Mouse (Mus musculus): ENCODE data around the gene 9530077C05Rik. TPM values are rescaled to one million over a fixed set of nuclear protein-coding genes. Genes with fewer than 3 reads are reported as not detected.

Gene 9530077C05Rik
- polyA plus RNA-seq, 1 experiment from 2014 or later = 2.0 TPM

DNA sequence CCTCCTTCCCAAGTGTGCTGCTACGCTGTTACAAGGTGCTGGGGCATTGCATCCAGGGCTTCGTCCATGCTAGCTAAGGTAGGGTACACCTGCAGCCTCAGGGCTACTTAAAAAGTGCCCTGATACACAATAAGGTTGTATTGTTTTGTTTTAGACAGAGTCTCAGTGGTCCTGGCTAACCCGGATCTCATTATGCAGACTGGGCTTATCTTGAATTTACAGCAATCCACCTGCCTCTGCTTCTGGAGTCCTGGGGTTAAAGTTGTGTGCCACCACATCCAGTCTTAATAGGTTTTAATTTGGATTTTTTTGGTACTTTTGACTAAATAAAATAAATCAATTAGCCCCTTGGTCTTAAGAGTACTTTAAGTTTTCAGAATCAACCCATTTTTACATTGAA is 8.6 kb downstream of the 9530077C05Rik start:
- Histone ChIP-seq H3K9me3 (replicated peaks) (no peaks in the 10 kb centered on the region), H3K27me3 (no peaks in the 10 kb centered on the region), H3K4me2 (no peak overlapping the region), H3K4me3 (replicated peaks) (no peak overlapping the region), H3K27ac (replicated peaks) (no peak overlapping the region), H3K4me1 (replicated peaks) (peaks cover 21% of the 10 kb centered on the region; the same call in 1 of the 2 replicates), H3K9ac (no peak overlapping the region), H3K36me3 (replicated peaks) (no peaks in the 10 kb centered on the region)
- ATAC-seq (ENCODE audit: insufficient read depth) = no peak
- WGBS (ENCODE audit: insufficient replicate concordance) = 58% methylated on average over 3 of the region's 3 CpGs

DNA sequence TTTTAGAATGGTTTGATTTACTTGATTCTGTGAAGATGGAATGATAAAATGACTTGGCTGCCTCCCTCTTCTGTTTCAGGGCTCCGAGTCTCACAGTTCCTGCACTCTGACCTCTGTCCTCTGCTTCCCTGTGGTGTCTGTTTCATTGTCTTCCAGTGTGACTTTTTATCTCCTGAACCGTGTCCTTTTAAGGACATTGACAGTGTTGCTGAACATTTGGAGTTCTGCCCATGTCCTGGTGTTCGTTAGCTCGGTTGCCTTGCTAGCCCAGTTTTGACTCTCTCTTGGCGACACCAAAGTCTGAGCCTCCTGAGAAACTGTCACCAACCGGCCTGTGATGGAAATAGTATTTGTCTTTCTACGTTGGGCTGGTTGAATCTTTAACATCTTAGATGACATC is 9.2 kb downstream of the 9530077C05Rik start:
- 60% methylated on average over 7 of the region's 7 CpGs for WGBS (ENCODE audit: insufficient replicate concordance)
- no peak overlapping the region for H3K4me2 ChIP-seq
- no peaks in the 10 kb centered on the region for H3K36me3 ChIP-seq (replicated peaks)
- H3K27me3 ChIP-seq = no peaks in the 10 kb centered on the region
- no peaks in the 10 kb centered on the region for H3K9me3 ChIP-seq (replicated peaks)
- no peak overlapping the region for H3K27ac ChIP-seq (replicated peaks)
- H3K9ac ChIP-seq = no peak overlapping the region
- no peak for ATAC-seq (ENCODE audit: insufficient read depth)
- H3K4me3 ChIP-seq (replicated peaks) = no peak overlapping the region
- H3K4me1 ChIP-seq (replicated peaks) = peaks cover 21% of the 10 kb centered on the region; the same call in 1 of the 2 replicates

DNA sequence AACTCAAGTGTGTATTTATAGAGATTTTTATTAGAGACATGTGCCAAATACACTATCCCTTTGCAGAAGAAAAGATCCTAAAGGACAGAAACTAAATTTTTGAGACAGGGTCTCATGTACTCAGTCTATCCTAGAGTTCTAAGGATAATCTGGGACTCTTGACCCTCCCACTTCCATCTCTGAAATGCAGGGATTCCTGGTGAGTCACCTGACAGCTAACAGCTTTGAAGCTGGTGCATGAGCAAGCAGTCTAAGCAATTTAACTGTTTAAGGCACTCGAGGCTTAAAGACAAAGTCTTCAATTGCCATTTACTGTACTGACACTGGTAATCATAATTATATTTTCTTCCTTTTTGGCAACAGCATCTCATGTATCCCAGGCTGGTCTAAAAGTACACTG is 11.2 kb downstream of the 9530077C05Rik start:
- H3K4me1 ChIP-seq (replicated peaks) = peaks cover 21% of the 10 kb centered on the region; the same call in 1 of the 2 replicates
- no peak overlapping the region for H3K27ac ChIP-seq (replicated peaks)
- ATAC-seq (ENCODE audit: insufficient read depth) = no peak
- no peaks in the 10 kb centered on the region for H3K27me3 ChIP-seq
- no peaks in the 10 kb centered on the region for H3K36me3 ChIP-seq (replicated peaks)
- H3K4me3 ChIP-seq (replicated peaks) = no peak overlapping the region
- 56% methylated on average over 1 of the region's 1 CpGs for WGBS (ENCODE audit: insufficient replicate concordance)
- no peaks in the 10 kb centered on the region for H3K9me3 ChIP-seq (replicated peaks)
- no peak overlapping the region for H3K9ac ChIP-seq
- H3K4me2 ChIP-seq = no peak overlapping the region

DNA sequence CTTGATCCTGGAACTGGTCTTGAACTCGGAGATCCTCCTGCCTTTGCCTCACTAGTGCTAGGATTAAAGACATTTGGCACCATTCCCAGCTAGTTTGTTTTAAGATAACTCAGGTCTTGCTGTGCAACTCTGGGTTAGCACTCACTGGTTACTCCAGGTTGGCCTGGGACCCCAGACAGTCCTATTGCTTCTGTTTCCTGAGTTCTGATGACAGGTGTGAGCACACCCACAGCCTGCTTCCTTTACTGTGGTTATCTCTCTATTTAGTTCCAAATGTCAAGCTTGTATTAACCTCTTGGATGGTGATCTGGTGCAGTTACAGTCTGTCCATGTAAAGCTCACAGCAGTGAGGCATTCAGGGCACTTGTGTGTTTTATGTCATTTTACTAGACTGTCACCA is 12.2 kb downstream of the 9530077C05Rik start:
- Histone ChIP-seq H3K36me3 (replicated peaks) (no peaks in the 10 kb centered on the region), H3K27me3 (no peaks in the 10 kb centered on the region), H3K9ac (no peak overlapping the region), H3K27ac (replicated peaks) (no peak overlapping the region), H3K9me3 (replicated peaks) (no peaks in the 10 kb centered on the region), H3K4me3 (replicated peaks) (no peak overlapping the region), H3K4me1 (replicated peaks) (peaks cover 21% of the 10 kb centered on the region), H3K4me2 (no peak overlapping the region)
- 39% methylated on average over 1 of the region's 1 CpGs for WGBS (ENCODE audit: insufficient replicate concordance)
- no peak for ATAC-seq (ENCODE audit: insufficient read depth)

DNA sequence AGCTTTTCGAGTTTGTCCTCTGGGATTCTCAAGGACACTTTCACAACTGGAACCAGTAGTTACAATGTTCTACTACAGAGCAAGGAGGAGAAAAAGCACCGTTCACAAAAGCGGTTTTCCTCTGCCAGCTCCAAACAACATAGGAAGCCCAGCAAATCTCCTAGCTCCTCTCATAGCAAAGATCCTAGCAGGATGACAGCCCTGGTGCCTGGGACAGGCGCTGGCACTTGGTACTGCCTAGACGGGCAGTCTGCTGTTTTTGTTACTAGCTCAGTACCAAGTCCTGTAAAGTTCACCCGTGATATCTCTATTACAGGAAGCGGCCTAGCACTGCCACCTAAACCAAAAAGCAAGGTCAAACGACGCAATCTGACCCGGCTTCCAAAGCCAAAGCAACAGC is 12.9 kb downstream of the 9530077C05Rik start:
- WGBS (ENCODE audit: insufficient replicate concordance) = 55% methylated on average over 10 of the region's 10 CpGs
- Histone ChIP-seq H3K9me3 (replicated peaks) (no peaks in the 10 kb centered on the region), H3K27me3 (no peaks in the 10 kb centered on the region), H3K27ac (replicated peaks) (no peak overlapping the region), H3K4me1 (replicated peaks) (peaks cover 27% of the 10 kb centered on the region), H3K4me3 (replicated peaks) (no peak overlapping the region), H3K4me2 (no peak overlapping the region), H3K9ac (no peak overlapping the region), H3K36me3 (replicated peaks) (no peaks in the 10 kb centered on the region)
- ATAC-seq (ENCODE audit: insufficient read depth) = no peak

DNA sequence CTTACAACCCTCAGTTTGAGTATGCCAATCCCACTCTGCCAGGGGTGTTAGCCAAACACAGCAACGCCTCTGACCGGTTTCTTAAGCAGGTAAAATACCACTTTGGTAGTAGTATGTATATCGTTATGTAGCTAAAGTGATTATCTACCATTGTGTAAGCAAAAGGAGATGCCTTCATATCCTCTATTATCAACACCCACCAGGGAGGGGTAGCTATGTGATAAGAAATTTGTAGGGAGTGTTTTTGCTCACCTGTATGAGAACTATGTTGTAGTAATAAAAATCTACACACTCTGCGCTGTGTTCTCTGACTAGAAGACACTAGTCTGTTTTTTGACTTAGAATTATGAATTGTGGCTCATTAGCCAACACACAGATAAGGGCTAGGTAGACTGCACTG is 13.4 kb downstream of the 9530077C05Rik start:
- no peaks in the 10 kb centered on the region for H3K36me3 ChIP-seq (replicated peaks)
- no peak overlapping the region for H3K9ac ChIP-seq
- H3K4me2 ChIP-seq = no peak overlapping the region
- no peaks in the 10 kb centered on the region for H3K27me3 ChIP-seq
- H3K9me3 ChIP-seq (replicated peaks) = no peaks in the 10 kb centered on the region
- 74% methylated on average over 4 of the region's 4 CpGs for WGBS (ENCODE audit: insufficient replicate concordance)
- H3K4me3 ChIP-seq (replicated peaks) = no peak overlapping the region
- H3K27ac ChIP-seq (replicated peaks) = no peak overlapping the region
- H3K4me1 ChIP-seq (replicated peaks) = peaks cover 29% of the 10 kb centered on the region
- ATAC-seq (ENCODE audit: insufficient read depth) = no peak

DNA sequence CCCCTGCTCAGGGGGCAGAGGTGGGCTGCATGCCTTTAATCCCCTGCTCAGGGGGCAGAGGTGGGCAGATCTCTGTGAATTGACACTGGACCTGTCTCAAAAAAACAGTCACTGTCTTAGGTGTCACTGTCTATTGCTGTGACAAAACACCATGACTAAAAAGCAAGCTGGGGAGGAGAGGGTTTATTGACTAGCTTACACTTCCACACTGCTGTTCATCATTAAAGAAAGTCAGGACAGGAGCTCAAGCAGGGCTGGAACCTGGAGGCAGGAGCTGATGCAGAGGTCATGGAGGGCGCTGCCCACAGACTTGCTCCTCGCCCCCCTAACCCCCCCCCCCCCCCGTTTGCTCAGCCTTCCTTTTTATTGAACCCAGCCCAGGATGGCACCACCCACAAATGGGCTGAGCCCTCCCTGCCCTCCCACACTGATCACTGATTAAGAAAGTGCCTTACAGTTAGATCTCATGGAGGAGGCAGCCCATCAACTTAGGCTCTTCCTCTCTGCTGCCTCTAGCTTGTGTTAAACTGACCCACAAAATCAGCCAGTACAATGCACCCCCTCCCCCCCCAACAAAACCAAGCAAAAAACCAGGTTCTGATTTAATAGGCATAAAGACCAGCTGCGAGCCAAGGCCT is 16.8 kb downstream of the 9530077C05Rik start:
- Histone ChIP-seq H3K4me1 (replicated peaks) (peaks cover 32% of the 10 kb centered on the region), H3K9me3 (replicated peaks) (no peaks in the 10 kb centered on the region), H3K4me3 (replicated peaks) (no peak overlapping the region), H3K27me3 (no peaks in the 10 kb centered on the region), H3K9ac (no peak overlapping the region), H3K4me2 (no peak overlapping the region; the same call in 1 of the 2 replicates), H3K36me3 (replicated peaks) (no peaks in the 10 kb centered on the region), H3K27ac (replicated peaks) (no peak overlapping the region)
- WGBS (ENCODE audit: insufficient replicate concordance) = 28% methylated on average over 2 of the region's 4 CpGs
- ATAC-seq (ENCODE audit: insufficient read depth) = 0 out of 2 replicates have a peak, but pooled peaks have one; percentile 37

DNA sequence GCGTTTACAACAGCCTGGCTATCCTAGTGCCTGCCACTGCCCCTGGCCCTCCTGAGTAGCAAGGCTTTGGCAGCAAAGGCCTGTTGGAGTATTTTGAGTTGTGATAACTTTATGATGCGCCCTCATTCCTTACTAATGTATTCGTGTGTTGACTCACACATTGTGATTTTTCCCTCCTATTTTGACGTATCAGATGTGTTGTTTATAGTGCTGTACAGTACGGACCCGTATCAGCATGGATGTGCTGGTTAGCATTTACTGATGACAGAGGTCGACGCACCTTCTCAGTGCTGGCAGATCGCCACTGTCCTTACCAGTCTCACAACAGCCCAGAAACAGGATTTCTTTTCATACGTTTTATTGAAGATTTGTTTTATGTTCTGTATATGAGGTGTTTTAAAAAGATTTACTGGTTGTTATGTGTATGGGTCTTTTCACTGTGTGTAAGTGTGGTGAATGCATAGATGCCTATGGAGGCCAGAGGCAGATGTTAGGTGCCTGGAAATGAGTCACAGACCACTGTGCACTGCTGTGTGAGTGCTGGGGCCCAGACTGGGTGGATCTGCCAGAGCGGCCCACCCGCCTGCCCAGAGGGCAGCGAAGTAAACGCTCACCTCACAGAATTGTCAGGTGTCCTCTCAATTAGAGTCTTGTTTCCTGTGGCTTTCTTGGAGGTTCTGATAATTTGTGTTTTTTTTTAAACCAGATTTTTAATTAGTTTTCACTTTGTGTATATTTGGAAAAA is 17.5 kb downstream of the 9530077C05Rik start:
- ATAC-seq (ENCODE audit: insufficient read depth) = no peak
- H3K4me1 ChIP-seq (replicated peaks) = peaks cover 32% of the 10 kb centered on the region
- H3K36me3 ChIP-seq (replicated peaks) = no peaks in the 10 kb centered on the region
- no peak overlapping the region for H3K9ac ChIP-seq
- WGBS (ENCODE audit: insufficient replicate concordance) = 67% methylated on average over 14 of the region's 14 CpGs
- no peak overlapping the region for H3K4me2 ChIP-seq
- H3K27ac ChIP-seq (replicated peaks) = no peak overlapping the region
- H3K4me3 ChIP-seq (replicated peaks) = no peak overlapping the region
- H3K27me3 ChIP-seq = no peaks in the 10 kb centered on the region
- no peaks in the 10 kb centered on the region for H3K9me3 ChIP-seq (replicated peaks)

DNA sequence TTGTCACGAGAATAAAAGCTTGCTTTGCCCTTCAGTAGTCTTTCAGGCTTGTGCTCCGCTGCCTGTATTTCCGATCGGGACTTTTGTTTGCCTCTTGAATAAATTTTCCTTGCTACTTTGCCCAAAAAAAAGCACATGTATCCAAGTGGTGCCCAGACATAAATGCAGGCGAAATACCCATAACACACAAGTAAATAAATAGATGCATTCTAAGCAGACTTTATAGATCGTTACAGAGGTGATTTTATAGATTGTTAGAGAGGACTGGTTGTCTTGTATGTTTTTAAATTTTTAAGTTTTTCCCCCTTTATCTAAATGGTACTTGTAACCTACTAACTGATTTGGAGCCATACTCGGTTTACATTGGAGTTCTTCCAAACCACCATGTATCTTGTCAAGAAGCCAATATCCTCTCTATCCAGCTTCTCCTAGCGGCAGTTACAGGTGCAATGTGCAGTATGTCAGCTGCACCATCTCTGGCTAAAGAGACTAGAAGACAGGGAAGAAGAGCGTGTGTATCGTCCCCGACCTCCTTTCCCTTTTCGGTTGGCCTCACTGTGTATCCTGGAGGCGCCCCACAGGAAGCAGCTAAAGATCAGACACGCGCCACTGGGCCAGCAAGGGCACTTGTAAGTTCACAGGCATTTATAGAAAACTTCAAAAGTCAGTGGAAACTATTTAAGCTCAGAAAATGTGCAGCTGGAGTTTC is 18.4 kb downstream of the 9530077C05Rik start:
- peaks cover 27% of the 10 kb centered on the region for H3K4me1 ChIP-seq (replicated peaks)
- H3K9ac ChIP-seq = no peak overlapping the region
- no peak for ATAC-seq (ENCODE audit: insufficient read depth)
- H3K27me3 ChIP-seq = no peaks in the 10 kb centered on the region
- H3K4me3 ChIP-seq (replicated peaks) = no peak overlapping the region
- no peak overlapping the region for H3K27ac ChIP-seq (replicated peaks)
- H3K36me3 ChIP-seq (replicated peaks) = no peaks in the 10 kb centered on the region
- H3K9me3 ChIP-seq (replicated peaks) = no peaks in the 10 kb centered on the region
- peak overlapping the region; percentile 36 for H3K4me2 ChIP-seq
- WGBS (ENCODE audit: insufficient replicate concordance) = 40% methylated on average over 15 of the region's 15 CpGs

DNA sequence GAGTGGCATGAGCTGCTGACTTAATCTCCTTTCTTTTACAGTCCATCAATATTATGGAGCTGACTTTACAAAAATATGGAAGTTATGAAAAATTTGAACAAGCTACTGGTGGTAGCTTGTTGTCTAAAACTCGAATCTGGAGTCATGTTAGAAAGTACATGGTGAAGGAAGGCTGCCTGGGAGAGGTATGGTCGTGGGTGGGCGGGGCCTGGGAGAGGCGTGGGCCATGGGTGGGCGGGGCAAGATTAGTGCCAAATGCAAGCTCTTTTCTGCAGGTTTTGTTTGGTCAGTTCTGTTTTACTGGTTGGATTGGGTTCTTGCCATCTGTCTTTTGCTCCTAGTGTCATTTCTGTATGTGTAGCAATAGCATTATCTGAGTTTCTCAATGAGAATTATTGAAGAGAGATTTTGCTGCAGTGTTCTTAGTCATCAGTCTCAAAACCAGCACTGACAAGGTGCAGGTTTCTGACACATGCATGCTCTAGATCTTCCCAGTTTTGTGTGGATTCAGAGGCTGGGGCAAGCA is 19.1 kb downstream of the 9530077C05Rik start:
- WGBS (ENCODE audit: insufficient replicate concordance) = 13% methylated on average over 5 of the region's 5 CpGs
- Histone ChIP-seq H3K9ac (no peak overlapping the region), H3K4me3 (replicated peaks) (no peak overlapping the region), H3K27ac (replicated peaks) (no peak overlapping the region), H3K9me3 (replicated peaks) (no peaks in the 10 kb centered on the region), H3K4me1 (replicated peaks) (peaks cover 24% of the 10 kb centered on the region), H3K27me3 (no peaks in the 10 kb centered on the region), H3K36me3 (replicated peaks) (no peaks in the 10 kb centered on the region), H3K4me2 (peak overlapping the region; percentile 36)
- no peak for ATAC-seq (ENCODE audit: insufficient read depth)

DNA sequence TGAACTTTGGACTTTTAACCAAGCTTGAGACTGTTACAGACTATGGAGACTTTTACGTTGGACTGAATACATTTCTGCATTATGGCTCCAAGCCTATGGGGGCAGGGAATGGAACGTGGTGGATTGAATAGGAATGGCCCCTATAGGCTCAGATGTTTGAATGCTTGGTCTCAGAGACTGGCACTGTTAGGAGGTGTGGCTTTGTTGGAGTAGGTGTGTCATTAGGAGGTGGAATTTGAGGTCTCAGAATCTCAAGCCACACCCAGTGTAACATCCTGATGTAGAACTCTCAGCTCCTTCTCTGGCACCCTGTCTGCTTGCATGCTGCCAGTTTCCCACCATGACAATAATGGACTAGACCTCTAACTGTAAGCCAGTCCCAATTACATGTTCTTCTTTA is 21.9 kb downstream of the 9530077C05Rik start:
- H3K9ac ChIP-seq = no peak overlapping the region
- H3K4me1 ChIP-seq (replicated peaks) = peaks cover 23% of the 10 kb centered on the region
- no peaks in the 10 kb centered on the region for H3K9me3 ChIP-seq (replicated peaks)
- no peak overlapping the region for H3K27ac ChIP-seq (replicated peaks)
- WGBS (ENCODE audit: insufficient replicate concordance) = 60% methylated on average over 2 of the region's 2 CpGs
- H3K4me3 ChIP-seq (replicated peaks) = no peak overlapping the region
- ATAC-seq (ENCODE audit: insufficient read depth) = no peak
- no peak overlapping the region for H3K4me2 ChIP-seq
- no peaks in the 10 kb centered on the region for H3K27me3 ChIP-seq
- no peaks in the 10 kb centered on the region for H3K36me3 ChIP-seq (replicated peaks)
